25 mouse cellular contexts compared by ENCODE assay signal in the genomic region with DNA sequence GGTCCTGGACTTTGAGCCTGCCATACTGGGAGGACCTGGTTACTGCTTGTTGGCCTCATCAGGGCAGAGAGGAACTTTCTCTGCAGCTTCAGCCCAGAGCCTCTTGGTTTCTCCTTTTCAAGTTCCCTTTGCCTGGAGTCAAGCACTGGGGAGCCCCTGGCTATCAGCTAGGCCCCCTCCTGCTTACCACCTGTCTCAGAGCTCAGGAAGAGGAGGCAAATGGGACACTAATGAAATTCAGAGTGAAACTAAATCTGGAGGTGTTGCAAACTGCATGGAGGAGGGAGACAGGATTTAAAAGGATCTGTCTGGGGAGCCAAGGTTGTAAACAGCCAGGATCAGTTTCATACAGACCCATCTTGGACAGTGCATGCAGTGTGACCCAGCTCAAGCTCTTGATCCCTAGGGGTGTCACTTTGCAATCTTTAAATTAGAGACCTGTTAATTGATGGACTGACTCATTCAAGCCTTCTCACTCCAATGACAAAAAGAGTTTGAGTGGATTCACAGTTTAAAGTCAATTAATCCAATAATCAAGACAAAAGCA.
DNase-seq lines count a peak whose midpoint lies in the region; ATAC-seq lines count a peak whose summit lies in the region.
"Had no signal": no experiment of that assay in that cellular context is flagged by ENCODE, and none has a peak within 500 bp of the region (broad histone marks: within the 10 kb centered on the region; RNA-seq: fewer than 3 reads in every experiment).

No protein-coding gene starts in this region.

- H3K9ac ChIP-seq in forebrain, embryonic 12.5 days = no peak overlapping the region
- H3K9ac ChIP-seq in forebrain, embryonic 11.5 days (ENCODE audit: low read length) = no peak overlapping the region
- H3K9ac ChIP-seq in kidney, embryonic 14.5 days (ENCODE audit: low read depth, low read length) = no peak overlapping the region
- no peak overlapping the region for H3K9ac ChIP-seq in forebrain, embryonic 16.5 days (replicated peaks; ENCODE audit: low read depth, low read length)
- H3K9ac ChIP-seq: embryonic facial prominence, embryonic 15.5 days; hindbrain, embryonic 12.5 days had no signal

- no peak overlapping the region for H3K4me3 ChIP-seq in forebrain, embryonic 12.5 days (replicated peaks)
- no peak overlapping the region for H3K4me3 ChIP-seq in forebrain, embryonic 11.5 days (ENCODE audit: low read depth, low read length)
- no peak overlapping the region for H3K4me3 ChIP-seq in kidney, embryonic 14.5 days (ENCODE audit: low read length)
- no peak overlapping the region for H3K4me3 ChIP-seq in forebrain, embryonic 16.5 days (replicated peaks; ENCODE audit: low read length)
- H3K4me3 ChIP-seq: embryonic facial prominence, embryonic 15.5 days; erythroblast, embryonic 14.5 days; heart, embryonic 10.5 days; hindbrain, embryonic 12.5 days had no signal

- ATAC-seq in forebrain, embryonic 12.5 days (ENCODE audit: low FRiP score) = peak; percentile 5; the same call in 1 of the 2 replicates
- no peak for ATAC-seq in forebrain, embryonic 11.5 days (replicated peaks; ENCODE audit: low FRiP score)
- peak; percentile 68; the same call in 1 of the 2 replicates for ATAC-seq in kidney, embryonic 14.5 days (ENCODE audit: low FRiP score, low TSS enrichment)
- peak; percentile 76 for ATAC-seq in forebrain, embryonic 16.5 days
- ATAC-seq: CD4-positive, CD25-positive, alpha-beta regulatory T cell, adult 4 months; hindbrain, embryonic 16.5 days; inflammation-experienced regulatory T-cells, adult 6 months; intestine, postnatal 0 days had no signal

- no peaks in the 10 kb centered on the region for H3K4me1 ChIP-seq in forebrain, embryonic 12.5 days
- H3K4me1 ChIP-seq in forebrain, embryonic 11.5 days (replicated peaks; ENCODE audit: control insufficient read depth, insufficient read depth, low read length) = no peaks in the 10 kb centered on the region
- no peaks in the 10 kb centered on the region for H3K4me1 ChIP-seq in kidney, embryonic 14.5 days (ENCODE audit: control insufficient read depth, insufficient read depth, low read length)
- H3K4me1 ChIP-seq in forebrain, embryonic 16.5 days (replicated peaks; ENCODE audit: control insufficient read depth, insufficient read depth, low read length) = peaks cover 17% of the 10 kb centered on the region
- H3K4me1 ChIP-seq: embryonic facial prominence, embryonic 15.5 days; heart, embryonic 10.5 days; hindbrain, embryonic 12.5 days had no signal

- H3K9me3 ChIP-seq in forebrain, embryonic 12.5 days = no peaks in the 10 kb centered on the region
- no peaks in the 10 kb centered on the region for H3K9me3 ChIP-seq in forebrain, embryonic 11.5 days (ENCODE audit: control insufficient read depth, low read length)
- H3K9me3 ChIP-seq in kidney, embryonic 14.5 days (ENCODE audit: control insufficient read depth, low read length) = no peaks in the 10 kb centered on the region
- no peaks in the 10 kb centered on the region for H3K9me3 ChIP-seq in forebrain, embryonic 16.5 days (ENCODE audit: control insufficient read depth, low read length)
- H3K9me3 ChIP-seq: embryonic facial prominence, embryonic 15.5 days; heart, embryonic 10.5 days; hindbrain, embryonic 12.5 days had no signal

- no peak overlapping the region for H3K27ac ChIP-seq in forebrain, embryonic 12.5 days
- H3K27ac ChIP-seq in forebrain, embryonic 11.5 days (ENCODE audit: low read depth, low read length) = no peak overlapping the region
- H3K27ac ChIP-seq in kidney, embryonic 14.5 days (ENCODE audit: low read depth, low read length) = no peak overlapping the region
- H3K27ac ChIP-seq in forebrain, embryonic 16.5 days (ENCODE audit: low read length) = peak overlapping the region; percentile 3; the same call in 1 of the 2 replicates
- H3K27ac ChIP-seq: embryonic facial prominence, embryonic 15.5 days; heart, embryonic 10.5 days; hindbrain, embryonic 12.5 days had no signal

- DNase-seq in forebrain, embryonic 11.5 days (ENCODE audit: low spot score) = no peak
- DNase-seq in kidney, postnatal 36 days = no peak
- DNase-seq in brain, adult 2 months (ENCODE audit: low read depth, low spot score) = peak; percentile 72
- no peak for DNase-seq in spleen, postnatal 36 days (ENCODE audit: low spot score in 2 of 2)
- DNase-seq in gastrocnemius, postnatal 25 days = no peak
- DNase-seq: adrenal gland, postnatal 10 days; B cell, adult 2 months; cerebellum, adult 18-20 months; cerebellum, postnatal 10 days; embryo, embryonic 11 days; gastrocnemius, postnatal 14 days; heart, postnatal 10 days; heart, postnatal 4 days had no signal

- H3K36me3 ChIP-seq in forebrain, embryonic 12.5 days (replicated peaks) = no peaks in the 10 kb centered on the region
- H3K36me3 ChIP-seq in forebrain, embryonic 11.5 days (ENCODE audit: control insufficient read depth, insufficient read depth, low read length) = no peaks in the 10 kb centered on the region
- no peaks in the 10 kb centered on the region for H3K36me3 ChIP-seq in kidney, embryonic 14.5 days (ENCODE audit: control insufficient read depth, insufficient read depth, low read length)
- no peaks in the 10 kb centered on the region for H3K36me3 ChIP-seq in forebrain, embryonic 16.5 days (ENCODE audit: control insufficient read depth, insufficient read depth)
- H3K36me3 ChIP-seq: embryonic facial prominence, embryonic 15.5 days; G1E; heart, embryonic 10.5 days; hindbrain, embryonic 12.5 days had no signal

- H3K4me2 ChIP-seq in forebrain, embryonic 12.5 days = no peak overlapping the region
- H3K4me2 ChIP-seq in forebrain, embryonic 11.5 days (ENCODE audit: low read depth, low read length, severe bottlenecking) = no peak overlapping the region
- H3K4me2 ChIP-seq in kidney, embryonic 14.5 days (replicated peaks; ENCODE audit: low read depth, low read length) = no peak overlapping the region
- no peak overlapping the region for H3K4me2 ChIP-seq in forebrain, embryonic 16.5 days (ENCODE audit: low read length)
- H3K4me2 ChIP-seq: embryonic facial prominence, embryonic 15.5 days; hindbrain, embryonic 12.5 days had no signal

- no peaks in the 10 kb centered on the region for H3K27me3 ChIP-seq in forebrain, embryonic 12.5 days
- H3K27me3 ChIP-seq in forebrain, embryonic 11.5 days (ENCODE audit: control insufficient read depth, insufficient read depth, low read length) = no peaks in the 10 kb centered on the region
- no peaks in the 10 kb centered on the region for H3K27me3 ChIP-seq in kidney, embryonic 14.5 days (ENCODE audit: control insufficient read depth, insufficient read depth, low read length)
- no peaks in the 10 kb centered on the region for H3K27me3 ChIP-seq in forebrain, embryonic 16.5 days (replicated peaks; ENCODE audit: control insufficient read depth, insufficient read depth, low read length)
- H3K27me3 ChIP-seq: embryonic facial prominence, embryonic 15.5 days; hindbrain, embryonic 12.5 days had no signal
